Mouse (Mus musculus): ENCODE measurements at regions not wholly inside any gene's neighbourhood (a gene's known extent, or its start where the extent isn't known, plus 50 kb on each side); places are given as distances from the start of the nearest gene placed in this dataset.

DNA sequence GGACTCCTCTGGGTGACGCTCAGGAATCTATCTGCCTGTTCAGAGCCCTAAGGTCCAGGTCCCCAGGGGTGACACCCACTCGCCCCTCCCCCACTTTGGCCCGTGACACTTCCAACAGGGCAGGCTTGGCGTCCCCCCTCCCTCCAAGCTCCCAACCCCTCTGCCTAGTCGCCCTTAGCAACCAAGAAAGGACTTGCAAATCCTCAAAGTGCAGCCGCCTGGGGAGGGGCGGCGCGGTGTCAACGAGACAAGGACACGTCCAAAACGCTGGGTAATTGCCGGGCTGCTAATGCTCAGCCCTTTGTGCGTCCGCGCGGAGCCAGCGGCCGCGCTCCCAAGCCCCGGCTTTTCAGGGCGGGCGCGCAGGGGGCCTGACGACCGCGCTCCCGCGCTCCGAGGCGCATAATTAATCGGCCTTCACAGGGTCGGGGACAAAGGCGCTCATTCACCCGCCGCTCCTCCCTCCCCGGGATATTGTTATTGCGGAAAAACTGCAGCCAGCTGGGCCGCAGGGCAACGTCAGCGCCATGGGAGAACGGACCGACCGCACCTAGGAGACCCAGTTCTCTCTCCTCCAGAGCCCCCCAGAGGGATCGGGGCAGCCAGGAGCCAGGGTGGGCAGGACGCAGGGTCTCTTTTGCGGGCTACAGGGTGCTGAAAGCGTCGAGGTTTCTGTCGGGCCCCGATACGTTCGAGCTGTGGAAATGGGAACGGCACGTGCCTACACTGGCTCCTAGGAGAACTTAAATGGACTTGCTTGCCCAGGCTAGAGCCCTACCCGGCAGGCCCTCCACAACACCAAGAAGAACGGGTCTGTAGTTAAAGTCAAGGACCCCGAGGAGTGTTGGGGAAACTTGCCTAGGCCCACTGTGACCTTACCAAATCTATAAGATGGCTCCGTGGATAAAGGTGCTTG lies 91.1 kb downstream of the Zfp36l2 start:
- TF ChIP-seq GATA4 (IDR thresholded peaks at IDR 0.05; ENCODE audit: insufficient replicate concordance, low read length) = no peak

DNA sequence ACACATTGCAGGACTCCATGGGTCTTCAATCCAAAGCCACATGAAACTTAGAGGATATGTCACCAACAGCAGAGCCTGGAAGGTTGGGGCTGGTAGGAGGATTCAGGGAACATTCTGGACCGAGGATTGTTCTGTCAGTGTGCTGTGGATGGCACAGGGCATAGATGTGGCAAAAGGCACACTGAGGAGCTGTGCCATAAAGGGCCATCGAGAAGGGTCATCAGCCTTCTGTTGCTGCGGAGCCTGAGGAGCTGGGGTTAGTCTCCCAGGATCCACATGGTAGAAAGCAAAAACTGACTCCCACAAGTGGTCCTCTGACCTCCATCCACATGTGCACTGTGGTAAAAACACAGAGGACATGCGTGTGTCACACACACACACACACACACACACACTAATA lies 91.9 kb downstream of the Zfp36l2 start:
- no peak for TF ChIP-seq GATA4 (IDR thresholded peaks at IDR 0.05; ENCODE audit: insufficient replicate concordance, low read length)

DNA sequence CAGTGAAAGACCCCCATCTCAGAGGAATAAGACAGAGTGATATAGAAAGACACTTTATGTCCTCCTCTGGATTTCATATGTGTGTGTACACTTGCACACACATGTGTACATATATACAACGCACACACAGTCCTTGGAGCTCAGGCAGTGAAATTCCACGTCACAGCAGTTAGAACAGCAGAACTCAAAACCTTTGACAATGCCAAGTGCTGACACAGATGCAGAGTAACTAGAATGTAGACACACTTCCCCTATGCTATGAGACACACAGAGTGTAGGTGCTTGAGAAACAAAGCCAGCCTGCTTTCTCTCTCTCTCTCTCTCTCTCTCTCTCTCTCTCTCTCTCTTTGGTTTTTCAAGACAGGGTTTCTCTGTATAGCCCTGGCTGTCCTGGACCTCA lies 92.7 kb downstream of the Zfp36l2 start:
- TF ChIP-seq GATA4 (IDR thresholded peaks at IDR 0.05; ENCODE audit: insufficient replicate concordance, low read length) = no peak

DNA sequence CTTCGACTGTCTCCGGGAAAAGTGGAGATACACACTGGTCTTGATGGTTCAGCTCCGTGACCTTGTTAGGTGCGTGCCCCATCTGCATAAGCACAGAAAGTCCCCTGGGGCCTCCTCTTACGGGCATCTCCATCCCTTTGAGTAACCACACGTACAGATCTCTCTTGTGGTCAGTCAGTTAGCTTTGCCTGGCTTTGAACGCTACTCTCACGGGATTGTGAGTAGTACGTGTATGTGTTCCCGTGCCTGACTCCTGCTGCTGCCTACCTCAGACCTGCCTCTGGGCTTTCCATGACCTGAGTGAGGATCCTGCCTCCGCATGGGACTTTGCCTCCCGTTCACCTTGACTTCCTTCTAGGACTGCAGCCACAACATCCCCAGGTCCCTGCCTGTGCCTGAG lies 101.4 kb downstream of the Zfp36l2 start:
- no peak for TF ChIP-seq GATA4 (IDR thresholded peaks at IDR 0.05; ENCODE audit: insufficient replicate concordance, low read length)

DNA sequence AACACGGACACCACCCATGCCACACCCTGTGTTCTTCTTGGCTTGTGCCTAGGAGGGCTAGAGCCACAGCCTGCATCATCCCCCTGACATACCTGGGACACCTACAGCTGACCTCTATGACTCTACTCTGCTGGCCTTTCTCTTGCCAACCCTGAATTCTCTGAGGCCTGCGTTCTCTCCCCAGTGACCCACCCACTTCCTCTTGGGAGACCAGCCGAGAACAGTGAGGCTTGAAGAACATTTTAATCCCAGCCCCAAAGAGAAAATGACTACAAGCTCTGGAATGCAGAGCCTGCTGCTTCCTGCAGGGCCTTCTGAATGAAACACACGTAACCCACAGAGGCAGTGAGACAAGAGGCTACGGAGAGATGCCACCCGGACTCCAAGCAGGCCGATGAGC lies 102.0 kb downstream of the Zfp36l2 start:
- TF ChIP-seq GATA4 (IDR thresholded peaks at IDR 0.05; ENCODE audit: insufficient replicate concordance, low read length) = no peak

DNA sequence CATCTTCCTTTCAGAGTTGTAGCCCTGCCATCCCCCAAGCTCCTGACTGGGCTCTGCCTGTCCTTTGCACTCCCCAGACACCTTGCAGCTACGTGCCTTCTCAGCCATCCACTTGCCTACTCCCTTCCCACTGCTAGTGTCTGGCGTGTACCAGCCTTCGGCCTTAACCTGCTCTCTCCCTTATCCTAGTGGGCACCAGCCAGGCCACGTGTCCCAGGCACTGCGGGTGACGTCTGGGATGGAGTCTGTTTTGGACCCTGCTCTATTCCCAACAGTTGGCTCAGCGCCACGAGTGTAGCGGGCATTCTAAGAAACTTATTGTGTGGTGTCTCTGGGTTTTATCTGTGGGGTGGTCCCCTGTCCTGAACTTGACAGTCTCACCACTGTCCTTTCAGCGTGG lies 102.5 kb downstream of the Zfp36l2 start:
- TF ChIP-seq GATA4 (IDR thresholded peaks at IDR 0.05; ENCODE audit: insufficient replicate concordance, low read length) = no peak

DNA sequence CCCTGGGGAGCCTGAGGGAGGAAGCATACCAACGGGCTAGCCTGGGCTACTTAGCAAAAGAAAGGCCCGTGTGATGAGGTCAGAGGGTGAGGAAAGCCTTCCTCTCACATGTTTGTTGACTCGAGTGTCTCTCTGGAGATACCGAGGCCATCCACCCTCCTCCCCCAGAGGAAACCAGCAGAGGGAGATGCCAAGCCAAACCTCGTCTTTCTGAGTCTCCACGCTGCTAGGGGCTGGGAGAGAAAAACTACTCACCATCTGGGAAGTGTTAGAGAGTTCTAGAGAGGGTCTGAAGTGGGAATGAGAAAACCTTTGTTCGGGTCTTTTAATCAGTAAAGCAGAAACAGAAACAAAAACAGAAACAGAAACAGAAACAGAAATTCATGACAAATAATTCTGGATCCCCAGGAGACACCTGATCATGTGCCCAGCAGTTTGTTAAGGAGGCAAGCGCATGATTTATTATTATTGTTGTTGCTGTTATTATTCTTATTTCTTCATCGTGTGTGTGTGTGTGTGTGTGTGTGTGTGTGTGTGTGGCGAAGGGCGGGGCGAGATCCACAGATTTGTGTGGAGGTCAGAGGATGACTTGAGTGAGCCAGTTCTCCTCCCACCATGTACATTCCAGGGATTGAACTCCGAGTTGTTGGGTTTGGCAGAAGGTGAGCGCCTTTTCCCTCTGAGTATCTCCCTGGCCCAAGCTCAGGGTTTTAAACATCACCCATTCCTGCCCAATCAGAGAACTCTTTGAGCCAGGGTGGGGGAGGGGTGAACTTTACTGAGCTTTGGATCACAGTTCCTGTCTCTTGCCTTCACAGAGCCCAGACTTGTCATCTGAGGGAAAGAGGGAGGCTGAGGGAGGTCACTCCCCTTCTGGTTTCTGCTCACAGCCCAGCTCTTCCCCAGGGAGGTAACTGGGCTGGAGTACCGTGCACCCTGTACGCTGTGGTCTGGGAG lies 104.2 kb downstream of the Zfp36l2 start:
- TF ChIP-seq GATA4 (IDR thresholded peaks at IDR 0.05; ENCODE audit: insufficient replicate concordance, low read length) = peak; percentile 42; the same call in 1 of the 2 replicates

DNA sequence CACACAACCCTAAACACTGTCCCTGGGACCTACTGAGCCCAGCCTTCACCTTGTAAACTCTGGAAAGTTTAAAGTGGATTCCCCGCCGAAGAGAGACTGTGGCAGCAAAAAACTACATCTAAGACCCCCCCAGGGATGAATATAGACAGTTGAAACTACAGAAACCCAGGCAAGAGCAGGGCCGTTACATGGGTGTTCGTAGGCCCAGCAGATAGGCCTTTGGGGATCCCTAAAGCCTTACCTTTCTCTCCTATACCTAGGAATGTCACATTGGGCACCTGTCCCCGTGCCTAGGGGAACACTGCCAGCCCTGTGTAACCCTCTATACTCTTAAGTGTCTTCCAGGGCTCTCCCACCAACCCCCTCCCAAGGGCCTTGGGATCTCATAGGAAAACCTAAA lies 105.2 kb downstream of the Zfp36l2 start:
- no peak for TF ChIP-seq GATA4 (IDR thresholded peaks at IDR 0.05; ENCODE audit: insufficient replicate concordance, low read length)

DNA sequence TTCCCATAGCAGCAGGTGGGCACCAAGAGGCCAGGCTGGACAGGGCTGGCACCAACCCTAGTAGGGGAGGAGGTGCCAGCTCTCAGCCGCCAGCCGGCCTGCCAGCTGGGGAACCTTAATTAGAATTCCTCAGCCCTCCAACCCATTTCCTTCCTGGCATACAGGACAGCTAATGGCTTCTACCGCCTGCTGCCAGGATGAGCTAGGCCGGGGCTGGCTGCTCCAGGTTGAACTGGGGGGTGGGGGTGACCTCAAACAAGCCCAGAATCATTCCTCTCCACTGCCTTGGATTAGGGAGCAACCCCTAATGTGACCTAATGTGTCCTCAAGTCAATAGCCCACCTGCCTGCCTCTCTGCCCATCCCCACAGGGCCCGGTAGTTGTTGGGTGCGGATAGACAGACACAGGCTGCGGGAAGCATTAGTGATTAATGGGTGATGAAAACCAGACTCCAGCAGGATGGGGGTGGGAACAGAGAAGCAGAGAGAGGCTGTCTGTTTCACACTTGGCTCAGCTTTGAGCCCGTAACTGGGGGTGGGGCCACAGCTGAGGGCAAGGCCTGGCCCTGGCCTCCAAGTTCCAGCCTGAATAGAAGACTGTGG lies 105.9 kb downstream of the Zfp36l2 start:
- no peak for TF ChIP-seq GATA4 (IDR thresholded peaks at IDR 0.05; ENCODE audit: insufficient replicate concordance, low read length)

DNA sequence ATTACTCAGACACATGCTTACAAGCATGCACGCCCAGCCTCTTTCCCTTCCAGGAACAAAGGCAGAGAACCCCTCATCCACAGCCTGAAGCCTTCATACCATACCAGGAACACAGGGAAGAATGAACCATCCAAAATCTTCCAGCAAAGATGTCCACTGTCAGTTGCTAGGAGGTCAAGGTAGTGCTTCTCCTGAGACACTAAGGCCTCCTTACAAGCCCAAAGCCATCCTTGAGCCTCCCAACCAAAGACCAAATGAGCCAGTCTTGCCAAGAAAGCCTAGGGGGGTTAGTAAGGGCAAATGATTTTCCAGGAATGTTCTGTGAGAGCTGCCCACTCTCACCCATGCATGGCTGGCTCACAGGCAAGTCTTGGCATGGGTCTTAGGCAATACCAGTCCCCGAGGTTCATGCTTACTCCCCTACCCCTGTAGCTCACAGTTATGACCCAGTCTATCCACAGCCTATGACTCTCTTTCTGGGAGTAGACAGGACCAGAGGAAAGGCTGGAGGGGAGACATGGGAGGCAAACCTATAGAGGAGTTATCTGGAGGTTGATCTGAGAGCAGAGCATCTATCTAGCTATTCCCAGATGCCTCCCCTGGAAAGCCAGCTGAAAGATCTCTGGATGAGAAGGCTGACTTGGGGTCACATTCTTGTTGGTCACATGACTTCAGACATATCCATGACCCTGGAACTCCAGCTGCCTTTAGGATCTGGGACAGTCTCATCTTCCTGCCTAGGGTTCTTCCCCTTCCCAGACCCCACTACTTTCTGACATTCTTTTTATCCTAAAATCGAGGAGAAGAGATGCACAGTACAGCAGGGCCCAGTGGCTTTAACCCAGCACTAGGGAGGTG lies 112.4 kb downstream of the Zfp36l2 start:
- no peak for TF ChIP-seq GATA4 (IDR thresholded peaks at IDR 0.05; ENCODE audit: insufficient replicate concordance, low read length)

DNA sequence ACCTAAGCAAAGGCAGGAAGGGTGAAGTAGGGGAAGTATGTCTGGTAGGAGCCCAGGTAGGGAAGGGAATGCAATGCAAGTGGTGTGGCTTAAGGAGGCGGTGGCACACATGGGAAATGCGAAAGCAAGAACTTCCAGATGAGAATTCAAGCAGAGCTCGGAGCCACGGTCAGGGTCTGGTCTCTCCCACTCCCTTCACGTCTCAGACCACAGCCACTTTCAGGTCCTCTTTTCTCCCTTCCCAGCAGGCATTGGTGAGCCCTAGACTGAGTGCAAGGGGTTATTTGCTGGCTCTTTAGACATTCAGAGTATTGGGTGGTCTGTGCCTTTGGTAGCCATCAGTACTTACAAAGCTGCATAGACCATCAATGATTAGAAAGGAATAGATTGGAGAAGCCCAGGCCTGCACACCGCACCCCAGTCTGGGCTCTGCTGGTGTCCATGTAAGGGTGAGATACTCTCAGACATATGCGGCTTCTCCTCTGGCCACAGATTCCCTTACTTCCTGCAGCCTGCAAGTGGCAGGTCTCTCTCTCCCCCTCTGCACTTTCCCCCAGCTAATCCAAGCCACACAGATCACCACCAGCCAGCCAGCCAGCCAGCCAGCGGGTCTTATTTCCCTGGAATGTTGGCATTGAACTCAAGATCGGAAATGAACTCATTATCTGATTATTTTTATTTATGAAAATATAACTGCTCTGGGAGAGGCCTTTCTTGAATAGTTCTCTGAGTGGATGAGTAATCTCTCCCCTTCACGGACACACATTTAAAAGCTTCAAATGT lies 113.6 kb downstream of the Zfp36l2 start:
- TF ChIP-seq GATA4 (IDR thresholded peaks at IDR 0.05; ENCODE audit: insufficient replicate concordance, low read length) = no peak

DNA sequence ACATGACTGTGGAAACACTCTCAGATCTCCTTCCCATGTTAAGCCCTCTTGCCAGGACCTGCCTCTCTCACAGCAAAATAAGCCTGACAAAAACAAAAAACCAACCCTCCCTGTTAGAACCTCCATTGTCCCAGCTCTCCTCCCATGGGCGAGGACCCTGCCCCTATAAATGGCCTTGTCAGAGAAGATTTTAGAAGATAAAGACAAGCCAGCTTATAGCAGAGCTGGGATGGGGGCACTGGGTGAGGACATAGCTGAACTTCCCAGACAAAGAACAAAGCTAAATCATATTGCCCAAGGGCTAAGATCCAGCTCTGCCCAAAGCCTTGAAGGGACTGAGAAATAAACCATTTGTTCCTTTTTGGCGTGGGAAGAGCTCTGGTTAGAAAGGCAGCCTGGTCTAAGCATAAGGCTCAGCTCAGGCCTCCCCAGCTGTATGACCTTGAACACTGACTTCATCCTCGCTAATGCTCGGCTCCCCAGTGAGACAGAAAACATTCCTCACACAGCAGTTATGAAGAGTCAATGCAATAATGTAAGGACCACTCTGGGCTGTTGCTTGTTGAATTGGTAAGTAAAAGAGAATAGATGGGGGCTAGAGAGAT lies 115.2 kb downstream of the Zfp36l2 start:
- TF ChIP-seq GATA4 (IDR thresholded peaks at IDR 0.05; ENCODE audit: insufficient replicate concordance, low read length) = no peak

DNA sequence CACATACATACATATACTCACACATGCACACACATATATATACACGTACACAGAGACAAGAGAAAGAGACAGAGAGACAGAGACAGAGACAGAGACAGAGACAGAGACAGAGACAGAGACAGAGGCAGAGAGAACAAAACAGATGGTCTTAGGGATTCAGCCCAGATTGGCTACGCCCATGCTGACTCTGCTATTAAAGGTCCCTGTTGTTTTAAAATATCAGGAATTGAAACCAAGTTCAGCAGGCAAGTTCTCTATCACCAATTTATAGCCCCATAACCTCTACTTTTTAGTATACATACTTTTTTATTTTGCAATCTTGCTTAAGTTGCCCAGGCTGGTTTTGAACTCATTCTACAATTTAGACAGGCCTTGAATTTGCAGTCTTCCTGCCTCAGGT lies 115.9 kb downstream of the Zfp36l2 start:
- no peak for TF ChIP-seq GATA4 (IDR thresholded peaks at IDR 0.05; ENCODE audit: insufficient replicate concordance, low read length)
